ENCODE assay signal across 18 mouse cellular contexts in the genomic region with DNA sequence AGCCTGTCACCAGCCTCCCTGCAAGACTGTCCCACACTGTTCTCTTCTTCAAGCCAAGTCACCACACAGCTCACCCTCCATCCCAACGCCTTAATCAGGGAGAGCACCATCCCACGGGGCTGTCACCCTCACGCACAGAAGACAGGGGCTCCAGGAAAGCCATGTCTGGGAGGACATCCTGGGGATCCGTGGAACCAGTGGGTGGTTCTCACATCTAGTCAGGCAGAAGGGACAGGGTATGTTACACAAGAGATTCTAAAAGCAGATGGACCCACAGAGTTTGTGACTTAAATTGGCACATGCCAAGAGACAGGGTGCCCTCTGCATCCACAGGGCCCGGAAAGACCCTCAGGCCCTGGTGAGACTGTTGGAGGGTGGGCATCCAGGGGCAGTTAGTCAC.
"Had no signal": no experiment of that assay in that cellular context is flagged by ENCODE, and none has a peak within 500 bp of the region (broad histone marks: within the 10 kb centered on the region; RNA-seq: fewer than 3 reads in every experiment).

No protein-coding gene starts in this region.

- H3K4me3 ChIP-seq: midbrain, embryonic 10.5 days; midbrain, embryonic 12.5 days; myocyte; neural tube, embryonic 13.5 days; neural tube, embryonic 15.5 days had no signal

- ATAC-seq: midbrain, embryonic 16.5 days had no signal

- DNase-seq: lung, adult 18-20 months; lung, embryonic 14.5 days; lung, postnatal 10 days; lung, postnatal 4 days; midbrain, embryonic 14.5 days; retina, postnatal 1 day; right cerebral cortex, postnatal 25 days; right cerebral cortex, postnatal 4 days; spleen, adult 18-20 months; thymus, adult 18-20 months; thymus, postnatal 14 days; thymus, postnatal 36 days had no signal

- H3K27ac ChIP-seq: midbrain, embryonic 10.5 days; midbrain, embryonic 12.5 days; neural tube, embryonic 13.5 days; neural tube, embryonic 15.5 days had no signal
